Mouse (Mus musculus): ENCODE results near the gene Rps26. TPM values are rescaled to one million over a fixed set of nuclear protein-coding genes. Genes with fewer than 3 reads are reported as not detected.

Gene Rps26
- polyA plus RNA-seq, 1 experiment from 2014 or later, result 429 TPM

DNA sequence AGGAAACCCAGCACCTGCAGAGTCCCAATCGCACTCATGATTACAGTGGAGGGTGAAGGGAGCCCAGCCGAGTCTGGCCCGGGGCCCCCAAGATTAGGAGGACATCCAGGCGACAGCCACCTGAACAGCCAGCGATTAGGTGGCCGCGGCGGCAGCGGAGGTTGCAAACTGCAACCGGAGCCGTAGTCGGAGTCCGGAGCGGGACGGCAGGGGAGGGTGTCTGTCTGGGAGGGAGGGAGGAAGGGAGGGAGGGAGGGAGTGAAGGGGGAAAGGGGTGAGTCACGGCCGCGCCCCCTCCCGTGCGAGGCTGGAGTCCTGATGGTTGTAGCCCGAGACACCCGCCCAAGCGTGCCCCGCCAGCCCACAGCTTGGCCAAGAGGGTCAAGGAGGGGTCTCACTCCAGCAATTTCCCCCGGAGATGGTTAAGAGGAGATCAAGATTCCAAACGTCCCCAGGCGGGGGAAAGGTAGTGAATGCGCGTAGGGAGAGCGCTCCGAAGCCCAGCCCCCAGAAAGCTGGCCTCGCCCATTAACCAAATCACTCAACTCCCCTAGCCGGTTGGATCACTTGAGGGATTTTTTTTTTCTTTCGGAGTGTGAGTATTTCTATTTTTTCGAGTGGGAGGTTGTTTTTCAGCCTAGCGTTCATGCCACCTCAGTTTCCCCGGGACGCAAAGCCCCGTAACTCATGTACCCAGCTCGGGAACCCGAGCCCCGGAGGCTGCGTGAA lies 36.9 kb downstream of the Rps26 start, which contains the start of gene Erbb3:
Erbb3 (minus strand) TSS at position 189 of the 729 bp plus-strand sequence.
- under 1% methylated on average over 43 of the region's 43 CpGs for WGBS
- peak within 1 kb of the TSS; percentile 83 for H3K27ac ChIP-seq

GRCm38 (mm10) chr10:128588775-128589463 lies 37.6 kb downstream of the Rps26 start:
- Histone ChIP-seq H3K36me3 (no peaks in the 10 kb centered on the region), H3K9me3 (no peaks in the 10 kb centered on the region), H3K27ac (peak overlapping the region; percentile 83; the same call in 1 of the 2 replicates), H3K4me1 (peaks cover 38% of the 10 kb centered on the region), H3K27me3 (ENCODE audit: insufficient read depth, poor library complexity, severe bottlenecking) (peaks cover 53% of the 10 kb centered on the region), H3K4me3 (peak overlapping the region; percentile 86)
- no peak for DNase-seq (ENCODE audit: low spot score)
- WGBS, result 1% methylated on average over 23 of the region's 23 CpGs

More for the DNA sequence above, 36.9 kb downstream of the Rps26 start, which contains the start of gene Erbb3:
- DNase-seq (ENCODE audit: low spot score), result peak; percentile 80
- no peaks in the 10 kb centered on the region for H3K9me3 ChIP-seq
- H3K36me3 ChIP-seq, result no peaks in the 10 kb centered on the region
- peaks cover 34% of the 10 kb centered on the region for H3K4me1 ChIP-seq
- H3K4me3 ChIP-seq, result peak within 1 kb of the TSS; percentile 86
- peaks cover 50% of the 10 kb centered on the region for H3K27me3 ChIP-seq (ENCODE audit: insufficient read depth, poor library complexity, severe bottlenecking)

DNA sequence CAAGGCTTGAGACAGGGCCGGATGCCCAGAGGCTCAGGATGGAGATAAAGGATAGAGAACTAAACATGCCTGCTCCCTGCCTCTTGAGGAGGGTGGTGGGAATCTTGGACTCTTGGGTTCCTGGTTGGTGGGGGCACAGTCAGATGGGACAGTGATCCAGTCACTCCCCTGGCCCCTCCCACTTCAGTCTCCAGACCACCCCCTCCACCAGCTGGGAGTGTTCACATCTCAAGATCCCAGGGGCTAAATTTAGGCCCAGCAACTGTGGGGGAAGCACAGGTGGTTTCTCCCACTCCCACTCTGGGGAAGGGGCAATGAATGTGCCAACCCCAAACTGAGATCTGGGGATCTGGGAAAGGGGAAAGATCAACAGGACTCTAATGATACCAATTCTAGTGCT lies 38.4 kb downstream of the Rps26 start:
- no peak for DNase-seq (ENCODE audit: low spot score)
- Histone ChIP-seq H3K4me3 (peak overlapping the region; percentile 86), H3K36me3 (no peaks in the 10 kb centered on the region), H3K4me1 (peaks cover 45% of the 10 kb centered on the region), H3K9me3 (no peaks in the 10 kb centered on the region), H3K27ac (0 out of 2 replicates have a peak overlapping the region, but pooled peaks have one; percentile 11), H3K27me3 (ENCODE audit: insufficient read depth, poor library complexity, severe bottlenecking) (peaks cover 53% of the 10 kb centered on the region)
- 31% methylated on average over 1 of the region's 1 CpGs for WGBS

- Histone ChIP-seq H3K36me3 (no peaks in the 10 kb centered on the region), H3K9me3 (no peaks in the 10 kb centered on the region), H3K27ac (0 out of 2 replicates have a peak overlapping the region, but pooled peaks have one; percentile 11), H3K4me3 (peak overlapping the region; percentile 1; the same call in 1 of the 2 replicates), H3K27me3 (ENCODE audit: insufficient read depth, poor library complexity, severe bottlenecking) (peaks cover 53% of the 10 kb centered on the region), H3K4me1 (peaks cover 49% of the 10 kb centered on the region)
- 53% methylated on average over 8 of the region's 8 CpGs for WGBS
- DNase-seq (ENCODE audit: low spot score), result no peak
Observed at GRCm38 (mm10) chr10:128587697-128588096, 38.9 kb downstream of the Rps26 start.

DNA sequence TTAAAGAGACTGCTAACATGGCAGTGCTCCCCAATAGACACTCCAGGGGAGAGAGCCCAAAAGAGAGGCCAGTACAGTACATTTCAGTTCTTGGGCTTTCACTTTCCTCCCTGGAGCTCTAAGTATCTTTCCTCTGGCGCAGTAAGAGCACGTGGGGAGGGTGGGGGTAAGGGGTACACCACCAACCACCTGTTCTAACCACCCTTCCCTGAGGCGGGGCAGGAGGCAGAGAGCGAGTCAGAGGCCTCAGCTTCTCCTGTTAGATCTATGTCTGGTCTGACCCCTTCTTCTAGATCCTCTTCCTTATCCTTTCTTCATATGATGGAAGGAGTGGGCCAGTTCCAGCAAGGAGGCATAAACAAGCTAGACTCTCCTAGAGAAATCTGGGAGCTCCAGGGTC lies 39.4 kb downstream of the Rps26 start:
- peaks cover 49% of the 10 kb centered on the region for H3K4me1 ChIP-seq
- H3K9me3 ChIP-seq, result no peaks in the 10 kb centered on the region
- WGBS, result 36% methylated on average over 4 of the region's 4 CpGs
- no peaks in the 10 kb centered on the region for H3K36me3 ChIP-seq
- H3K27ac ChIP-seq, result peak overlapping the region; percentile 52; the same call in 1 of the 2 replicates
- H3K27me3 ChIP-seq (ENCODE audit: insufficient read depth, poor library complexity, severe bottlenecking), result peaks cover 53% of the 10 kb centered on the region
- 0 out of 2 replicates have a peak overlapping the region, but pooled peaks have one; percentile 8 for H3K4me3 ChIP-seq
- no peak for DNase-seq (ENCODE audit: low spot score)

DNA sequence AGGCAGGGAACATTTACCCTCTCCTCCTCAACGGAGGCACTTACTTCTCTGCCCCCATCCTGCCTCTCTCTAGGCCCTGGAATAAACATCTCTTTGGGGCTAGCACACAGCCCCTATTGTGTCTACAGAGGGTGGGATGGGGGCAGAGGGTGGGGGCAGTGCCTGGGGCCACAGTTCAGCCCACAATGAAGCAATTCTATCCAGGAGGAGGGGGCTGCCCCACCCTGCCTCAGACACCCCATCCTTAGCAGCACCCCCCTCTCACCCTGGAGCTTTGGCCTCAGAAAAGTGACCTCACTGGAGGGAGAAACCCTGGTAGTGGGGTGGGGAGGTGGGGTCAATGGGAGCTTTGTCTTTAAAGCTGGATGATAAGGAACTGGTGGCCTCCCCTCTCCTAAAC lies 40.0 kb downstream of the Rps26 start:
- peaks cover 53% of the 10 kb centered on the region for H3K27me3 ChIP-seq (ENCODE audit: insufficient read depth, poor library complexity, severe bottlenecking)
- no peaks in the 10 kb centered on the region for H3K36me3 ChIP-seq
- H3K9me3 ChIP-seq, result no peaks in the 10 kb centered on the region
- no peak for DNase-seq (ENCODE audit: low spot score)
- WGBS, result 11% methylated on average over 1 of the region's 1 CpGs
- 0 out of 2 replicates have a peak overlapping the region, but pooled peaks have one; percentile 8 for H3K4me3 ChIP-seq
- peaks cover 49% of the 10 kb centered on the region for H3K4me1 ChIP-seq
- peak overlapping the region; percentile 52; the same call in 1 of the 2 replicates for H3K27ac ChIP-seq

DNA sequence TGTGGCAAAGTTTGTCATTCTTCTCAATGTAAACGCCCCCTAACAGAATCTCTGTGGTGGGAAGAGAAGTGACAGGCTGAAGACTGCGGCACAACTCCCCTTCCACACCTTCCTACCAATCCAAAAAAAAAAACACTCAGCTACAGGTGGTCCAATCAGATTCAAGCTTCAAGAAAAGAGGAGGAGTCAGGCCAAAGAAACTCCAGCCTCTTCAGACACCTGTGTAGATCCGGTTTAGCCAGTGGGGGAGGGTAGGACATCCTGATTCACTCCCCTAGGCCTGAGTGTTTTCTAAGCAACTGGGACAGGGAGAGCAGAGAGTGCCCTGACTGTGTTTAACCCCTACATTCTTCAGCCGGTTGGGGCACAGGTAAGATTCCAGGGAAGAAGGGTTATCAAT lies 42.2 kb downstream of the Rps26 start:
- Histone ChIP-seq H3K9me3 (no peaks in the 10 kb centered on the region), H3K4me1 (peaks cover 37% of the 10 kb centered on the region), H3K27me3 (ENCODE audit: insufficient read depth, poor library complexity, severe bottlenecking) (peaks cover 50% of the 10 kb centered on the region), H3K27ac (no peak overlapping the region), H3K4me3 (peak overlapping the region; percentile 45), H3K36me3 (no peaks in the 10 kb centered on the region)
- 8% methylated on average over 4 of the region's 4 CpGs for WGBS
- DNase-seq (ENCODE audit: low spot score), result no peak

GRCm38 (mm10) chr10:128583644-128584043 lies 42.9 kb downstream of the Rps26 start:
- H3K36me3 ChIP-seq, result no peaks in the 10 kb centered on the region
- peaks cover 42% of the 10 kb centered on the region for H3K27me3 ChIP-seq (ENCODE audit: insufficient read depth, poor library complexity, severe bottlenecking)
- peak overlapping the region; percentile 45 for H3K4me3 ChIP-seq
- DNase-seq (ENCODE audit: low spot score), result peak; percentile 88
- 17% methylated on average over 7 of the region's 7 CpGs for WGBS
- H3K9me3 ChIP-seq, result no peaks in the 10 kb centered on the region
- H3K27ac ChIP-seq, result peak overlapping the region; percentile 80
- peaks cover 32% of the 10 kb centered on the region for H3K4me1 ChIP-seq

DNA sequence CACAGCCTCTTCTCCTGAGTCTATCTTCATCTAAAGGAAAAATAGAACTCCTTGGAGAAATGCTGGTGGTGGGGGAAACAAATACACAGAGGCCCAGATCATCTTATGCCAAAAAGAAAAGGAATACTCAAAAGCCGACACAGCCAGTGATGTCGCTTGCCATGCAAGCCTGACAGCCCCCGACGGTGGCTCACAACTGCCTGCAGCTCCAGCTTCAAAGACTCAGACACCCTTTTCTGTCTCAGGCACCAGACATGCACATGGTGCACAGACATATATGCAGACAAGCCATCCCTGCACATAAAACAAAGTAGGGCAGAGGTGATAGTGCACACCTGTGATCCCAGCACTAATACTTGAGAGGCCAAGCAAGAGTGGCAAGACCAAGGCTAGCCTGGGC lies 46.8 kb downstream of the Rps26 start:
- WGBS, result 76% methylated on average over 4 of the region's 4 CpGs

GRCm38 (mm10) chr10:128579298-128579697 lies 47.2 kb downstream of the Rps26 start:
- no peak overlapping the region for H3K4me3 ChIP-seq
- no peak for DNase-seq (ENCODE audit: low spot score)
- no peaks in the 10 kb centered on the region for H3K9me3 ChIP-seq
- no peak overlapping the region for H3K27ac ChIP-seq
- H3K36me3 ChIP-seq, result peaks cover 11% of the 10 kb centered on the region; the same call in 1 of the 2 replicates
- H3K27me3 ChIP-seq (ENCODE audit: insufficient read depth, poor library complexity, severe bottlenecking), result no peaks in the 10 kb centered on the region
- WGBS, result 74% methylated on average over 3 of the region's 3 CpGs
- peaks cover 17% of the 10 kb centered on the region for H3K4me1 ChIP-seq

More for the DNA sequence above, 46.8 kb downstream of the Rps26 start:
- H3K27me3 ChIP-seq (ENCODE audit: insufficient read depth, poor library complexity, severe bottlenecking), result 0 out of 2 replicates have a peak, but pooled peaks cover 4% of the 10 kb centered on the region
- no peak overlapping the region for H3K4me3 ChIP-seq
- DNase-seq (ENCODE audit: low spot score), result no peak
- H3K27ac ChIP-seq, result no peak overlapping the region
- peaks cover 11% of the 10 kb centered on the region; the same call in 1 of the 2 replicates for H3K36me3 ChIP-seq
- H3K4me1 ChIP-seq, result peaks cover 17% of the 10 kb centered on the region
- H3K9me3 ChIP-seq, result no peaks in the 10 kb centered on the region

DNA sequence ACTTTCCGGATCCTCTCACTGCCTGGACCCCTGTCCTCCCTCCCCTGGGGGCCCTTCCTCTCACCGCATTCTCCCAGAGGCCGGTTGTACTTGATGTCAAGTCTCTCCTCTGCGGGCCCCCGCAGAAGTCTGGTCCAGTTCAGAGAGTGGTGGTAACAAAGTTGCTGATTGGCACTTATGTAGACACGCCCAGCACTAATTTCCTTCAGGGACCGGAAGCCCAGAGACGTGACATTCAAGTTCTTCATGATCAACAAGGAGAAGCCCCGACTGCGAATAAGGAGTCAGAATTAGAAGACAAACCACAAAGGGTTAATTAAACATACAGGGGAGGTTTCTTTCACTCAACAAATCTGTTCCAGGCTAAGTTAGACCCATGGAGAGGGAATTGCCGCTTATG lies 48.2 kb downstream of the Rps26 start:
- no peaks in the 10 kb centered on the region for H3K9me3 ChIP-seq
- no peaks in the 10 kb centered on the region for H3K27me3 ChIP-seq (ENCODE audit: insufficient read depth, poor library complexity, severe bottlenecking)
- H3K36me3 ChIP-seq, result peaks cover 11% of the 10 kb centered on the region; the same call in 1 of the 2 replicates
- no peak overlapping the region for H3K27ac ChIP-seq
- H3K4me3 ChIP-seq, result no peak overlapping the region
- no peak for DNase-seq (ENCODE audit: low spot score)
- 61% methylated on average over 11 of the region's 11 CpGs for WGBS
- peaks cover 8% of the 10 kb centered on the region for H3K4me1 ChIP-seq

- no peak overlapping the region for H3K4me3 ChIP-seq
- H3K9me3 ChIP-seq, result no peaks in the 10 kb centered on the region
- no peak for DNase-seq (ENCODE audit: low spot score)
- H3K27ac ChIP-seq, result no peak overlapping the region
- H3K36me3 ChIP-seq, result peaks cover 32% of the 10 kb centered on the region
- H3K27me3 ChIP-seq (ENCODE audit: insufficient read depth, poor library complexity, severe bottlenecking), result peaks cover 11% of the 10 kb centered on the region; the same call in 1 of the 2 replicates
- WGBS, result 95% methylated on average over 2 of the region's 2 CpGs
- H3K4me1 ChIP-seq, result 0 out of 2 replicates have a peak, but pooled peaks cover 3% of the 10 kb centered on the region
Observed at GRCm38 (mm10) chr10:128575063-128575462, 51.5 kb downstream of the Rps26 start.

Data from heart, embryonic 10.5 days (tissue).